Mouse (Mus musculus) G1E (cell line): ENCODE results near the gene Hoxb3.

Source experiments
- CTCF ChIP-seq: IDR thresholded peaks from 2 replicates; pipeline ENCODE4 v1.5.1; 2012; ENCODE audit warnings: low read depth, low read length, inconsistent platforms, mixed read lengths
- GATA1 ChIP-seq: IDR thresholded peaks from 2 replicates; pipeline ENCODE4 v1.6.1; 2012; ENCODE audit warnings: borderline replicate concordance, low read length, inconsistent platforms, mixed read lengths
- GATA2 ChIP-seq: IDR thresholded peaks from 2 replicates; pipeline ENCODE4 v1.6.1; 2012; ENCODE audit warnings: low read depth, low read length, inconsistent platforms, borderline replicate concordance
- TAL1 ChIP-seq: conservative IDR thresholded peaks from 2 replicates; pipeline ENCODE4 v1.6.1; 2012; ENCODE audit warnings: low read depth, low read length, inconsistent platforms, mixed read lengths

DNA sequence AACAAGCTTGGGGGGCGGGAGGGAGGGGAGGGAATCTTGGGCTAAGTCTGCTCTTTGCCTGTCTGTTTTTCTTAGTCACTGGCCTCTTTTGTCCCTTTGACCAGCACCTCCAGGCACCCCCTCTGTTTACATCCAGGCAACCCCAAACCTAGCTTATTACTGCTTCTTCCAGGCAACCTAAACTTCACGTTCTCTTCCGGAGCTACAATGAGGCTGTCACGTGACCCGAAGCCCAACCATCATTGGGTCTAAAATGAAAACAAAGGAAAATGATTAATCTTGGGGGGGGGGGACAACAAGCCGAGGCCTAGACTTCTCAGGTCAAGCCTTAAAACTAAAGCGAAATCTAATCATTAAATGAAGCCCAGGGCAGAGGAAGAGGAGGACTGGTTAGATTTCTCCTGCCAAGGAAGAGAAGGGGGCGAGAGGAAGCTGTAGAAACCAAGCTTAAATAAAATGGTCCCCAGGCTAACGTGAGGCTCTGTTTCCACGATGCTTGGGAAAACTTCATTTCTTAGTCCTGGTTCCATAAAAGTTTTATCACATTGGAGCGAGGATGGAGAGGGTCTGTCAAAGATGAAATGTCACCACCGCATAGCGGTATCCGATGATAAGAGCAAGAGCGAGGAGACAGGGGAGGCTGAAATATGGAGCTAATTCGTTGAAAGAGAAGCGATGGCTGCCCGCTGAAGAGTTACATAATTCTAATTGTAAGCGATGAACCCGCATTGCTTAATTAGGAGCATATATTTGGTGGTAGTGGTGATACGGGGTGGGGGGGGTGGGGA is 25.2 kb downstream of the Hoxb3 start:
- TF ChIP-seq CTCF (no peak), GATA1 (no peak), TAL1 (no peak), GATA2 (no peak)
